ENCODE assay signal across 24 mouse cellular contexts in genomic region chr9:82961352-82961751, GRCm38 (mm10). TPM values are rescaled to one million over a fixed set of nuclear protein-coding genes. Genes with fewer than 3 reads are reported as not detected.
A peak's percentile ranks its signal among the peaks of the same experiment; 100 is the strongest.
DNase-seq lines count a peak whose midpoint lies in the region; ATAC-seq and TF ChIP-seq lines count a peak whose summit lies in the region.
"Had no signal": no experiment of that assay in that cellular context is flagged by ENCODE, and none has a peak within 500 bp of the region (broad histone marks: within the 10 kb centered on the region; RNA-seq: fewer than 3 reads in every experiment).

No protein-coding gene starts in this region.

- peaks cover 42% of the 10 kb centered on the region for H3K79me3 ChIP-seq in C2C12 (ENCODE audit: low read depth)

- H3K4me3 ChIP-seq in C2C12 (ENCODE audit: insufficient read depth, poor library complexity, severe bottlenecking), result no peak overlapping the region
- no peak overlapping the region for H3K4me3 ChIP-seq in left cerebral cortex, adult 2 months
- H3K4me3 ChIP-seq: embryonic facial prominence, embryonic 10.5 days; embryonic facial prominence, embryonic 12.5 days; forebrain, embryonic 13.5 days; forebrain, embryonic 15.5 days had no signal

- no peak overlapping the region for H3ac ChIP-seq in C2C12 (ENCODE audit: control insufficient read depth, insufficient read length, low read depth)

- peaks cover 67% of the 10 kb centered on the region for H3K79me2 ChIP-seq in C2C12 (ENCODE audit: control insufficient read depth, insufficient read depth)

- peaks cover 39% of the 10 kb centered on the region for H3K36me3 ChIP-seq in C2C12 (ENCODE audit: control insufficient read depth, insufficient read depth)

- peak; percentile 30 for ATAC-seq in activated CD4-positive, CD25-positive, alpha-beta regulatory T cell, adult 4 months
- peak; percentile 30 for ATAC-seq in inflammation-experienced regulatory T-cells, adult 6 months
- no peak for ATAC-seq in monocyte, adult 5-6 weeks (replicated peaks; ENCODE audit: insufficient number of reproducible peaks, low FRiP score, low TSS enrichment, poor library complexity, severe bottlenecking)
- ATAC-seq: forebrain, embryonic 13.5 days; forebrain, embryonic 15.5 days; forebrain, postnatal 0 days; Patski had no signal

- no peak overlapping the region for H3K27ac ChIP-seq in left cerebral cortex, adult 2 months
- H3K27ac ChIP-seq: embryonic facial prominence, embryonic 10.5 days; embryonic facial prominence, embryonic 12.5 days; forebrain, embryonic 13.5 days; forebrain, embryonic 15.5 days had no signal

- DNase-seq in CD4-positive, CD25-positive, alpha-beta regulatory T cell, adult 2 months (ENCODE audit: low read depth, low spot score), result peak; percentile 17
- no peak for DNase-seq in cerebellum, adult 9-10 months
- DNase-seq in left cerebral cortex, adult 2 months (ENCODE audit: extremely low spot score in 1 of 2, low spot score in 2 of 2), result no peak
- no peak for DNase-seq in kidney, adult 18-20 months
- DNase-seq: adrenal gland, adult 2 months; adrenal gland, postnatal 10 days; adrenal gland, postnatal 25 days; B cell, adult 2 months; cerebellum, adult 11 months; cerebellum, adult 18-20 months; cerebellum, adult 8-10 months; cerebellum, postnatal 10 days; cerebellum, postnatal 25 days; forebrain, postnatal 0 days had no signal

- H3K27me3 ChIP-seq in C2C12 (ENCODE audit: control insufficient read depth, insufficient read depth, insufficient read length), result no peaks in the 10 kb centered on the region
- H3K27me3 ChIP-seq: CH12.LX; embryonic facial prominence, embryonic 12.5 days; forebrain, embryonic 13.5 days; forebrain, embryonic 15.5 days; Patski had no signal

- intact Hi-C loops in left cerebral cortex, adult 2 months (cut with DNase I), result no loop called here

- no peak for TF ChIP-seq CTCF in C2C12 (IDR thresholded peaks at IDR 0.05; ENCODE audit: control insufficient read depth, insufficient read depth, insufficient read length)
- no peak for TF ChIP-seq CTCF in left cerebral cortex, adult 2 months (IDR thresholded peaks at IDR 0.05)

TF ChIP-seq in C2C12, 6 proteins besides CTCF, POLR2A, EP300 and RAD21:
- TF ChIP-seq USF1 (IDR thresholded peaks at IDR 0.05; ENCODE audit: low read depth) (peak; percentile 60), MAX (IDR thresholded peaks at IDR 0.05) (no peak), MYOD1 (IDR thresholded peaks at IDR 0.05; ENCODE audit: control insufficient read depth, insufficient read length, low read depth) (no peak), MYOG (IDR thresholded peaks at IDR 0.05; ENCODE audit: control insufficient read depth, extremely low read depth, insufficient read length) (no peak), CEBPB (IDR thresholded peaks at IDR 0.05; ENCODE audit: low read depth) (no peak), FOSL1 (IDR thresholded peaks at IDR 0.05; ENCODE audit: insufficient read depth, low read length, poor library complexity, severe bottlenecking) (peak; percentile 24)
TF ChIP-seq in C2C12: peak in this region for 2.

RNA-seq across cellular contexts. Expression of gene Phip, which starts 14.0 kb away (rescaled TPM):
- 3.6 TPM for polyA plus RNA-seq in C2C12 (2012; fragmentation: generic; extraction: Trizol)
- 10 to 100 TPM; 72.1 to 76.6 TPM for polyA plus RNA-seq in activated CD4-positive, CD25-positive, alpha-beta regulatory T cell, adult 4 months (2017; shearing (Covaris generic))
- 100 to 1,000 TPM in 2 of 3 experiments, 10 to 100 TPM in 1; 64.1 to 112 (median 102) TPM for polyA plus RNA-seq in inflammation-experienced regulatory T-cells, adult 6 months (2017; shearing (Covaris generic))
- total RNA-seq in left cerebral cortex, adult 2 months (2021), result 10 to 100 TPM; 76.6 to 78.7 TPM
- 136 to 240 TPM (median 160 TPM) in 3 replicates for total RNA-seq in monocyte, adult 5-6 weeks (2017)

Comparison
In these comparisons a context has a peak if more than half of its experiments do, and no peak if none do; other contexts are left out.
1. RNA of gene Phip, which starts 14.0 kb away (polyA plus RNA-seq): 64.1 to 112 TPM in inflammation-experienced regulatory T-cells, adult 6 months and 72.1 to 76.6 TPM in activated CD4-positive, CD25-positive, alpha-beta regulatory T cell, adult 4 months; 3.6 TPM in C2C12 (single experiment); every median in the first group is over 10 times any median in the second.